Mouse (Mus musculus): ENCODE results near the gene Olfr38. TPM values are rescaled to one million over a fixed set of nuclear protein-coding genes. Genes with fewer than 3 reads are reported as not detected.

Olfr38 gene
- total and polyA plus RNA-seq, 3 experiments: not detected

DNA sequence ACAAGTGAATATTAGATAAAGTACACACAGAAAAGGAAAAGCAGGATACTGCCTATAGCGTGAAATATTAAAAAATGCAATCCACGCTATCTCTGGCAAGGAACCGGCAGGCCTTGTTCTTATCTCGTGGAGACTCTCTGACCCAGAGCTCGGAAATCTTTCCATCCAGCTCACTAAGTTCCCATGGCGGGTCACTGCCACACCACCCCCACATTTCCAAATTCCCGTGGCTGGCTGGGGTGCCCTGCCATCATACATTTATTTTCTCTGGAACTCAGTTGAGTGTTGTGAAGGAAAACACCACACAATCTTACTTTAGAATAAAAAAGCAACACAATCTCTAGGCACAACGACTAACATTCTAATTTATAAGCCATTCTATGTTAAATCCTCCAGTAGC is 41.5 kb upstream of the Olfr38 start:
- Histone ChIP-seq H3K27ac (ENCODE audit: insufficient read depth, low read depth) (no peak overlapping the region), H3K4me1 (ENCODE audit: control insufficient read depth in 1 of 2, insufficient read depth in 2 of 2) (no peaks in the 10 kb centered on the region), H3K36me3 (replicated peaks in 1 of 2; ENCODE audit: control insufficient read depth in 1 of 2, insufficient read depth in 1 of 2, low read length in 1 of 2) (no peaks in the 10 kb centered on the region), H3K27me3 (replicated peaks) (no peaks in the 10 kb centered on the region), H3K79me2 (replicated peaks; ENCODE audit: control insufficient read depth, extremely low read depth, insufficient read depth, poor library complexity, severe bottlenecking) (no peaks in the 10 kb centered on the region), H3K9me3 (replicated peaks; ENCODE audit: low read length) (no peaks in the 10 kb centered on the region), H3K4me2 (ENCODE audit: insufficient read depth, low read depth, poor library complexity, severe bottlenecking) (no peak overlapping the region), H3K9ac (ENCODE audit: insufficient read depth, low read depth) (no peak overlapping the region), H3K4me3 (replicated peaks in 1 of 3; ENCODE audit: low read depth in 2 of 3, low read length in 2 of 3, poor library complexity in 1 of 3) (no peak overlapping the region)
- dilution Hi-C loops (cut with MboI; ENCODE audit: extremely low pct_ligation_motif_present, extremely low pct_unique_long_range_greater_than_20kb, low sequenced_read_pairs) (no loop called here), in situ Hi-C loops (cut with MboI; ENCODE audit: low pct_ligation_motif_present, low pct_unique_long_range_greater_than_20kb, low sequenced_read_pairs) (no loop called here)
- no peak for DNase-seq (ENCODE audit: extremely low read depth)
- TF ChIP-seq ZNF384 (IDR thresholded peaks at IDR 0.05; ENCODE audit: low read depth, low read length) (no peak), HCFC1 (IDR thresholded peaks at IDR 0.05; ENCODE audit: low read depth, low read length) (no peak), NELFE (IDR thresholded peaks at IDR 0.05; ENCODE audit: low read depth, low read length) (no peak), MAZ (IDR thresholded peaks at IDR 0.05; ENCODE audit: low read depth, low read length) (no peak), CTCF (conservative IDR thresholded peaks at IDR 0.05 in 1 of 2, IDR thresholded peaks at IDR 0.05 in 1 of 2; ENCODE audit: low read depth in 2 of 2, low read length in 2 of 2) (no peak), MAFK (IDR thresholded peaks at IDR 0.05; ENCODE audit: insufficient replicate concordance, low read length) (no peak), MXI1 (IDR thresholded peaks at IDR 0.05; ENCODE audit: low read depth, low read length) (no peak)

DNA sequence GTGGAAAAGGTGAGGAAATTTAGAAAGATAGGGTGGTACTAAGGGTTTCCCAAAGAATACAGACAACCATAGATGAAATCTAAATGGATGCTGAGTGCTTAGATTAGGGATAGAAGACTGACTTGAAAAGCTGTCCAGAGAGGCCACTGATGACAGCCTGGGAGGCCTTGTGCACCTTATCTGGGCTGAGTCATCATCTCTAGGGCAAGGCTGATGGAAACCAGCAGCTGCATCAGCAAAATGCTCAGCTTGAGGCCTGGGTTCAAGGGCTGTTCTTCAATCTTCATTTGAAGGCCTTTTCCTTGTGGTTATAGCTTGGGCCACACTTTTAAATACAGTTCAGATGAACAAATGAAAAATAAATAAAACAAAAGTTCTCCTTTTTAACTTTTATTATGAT is 38.2 kb upstream of the Olfr38 start:
- Histone ChIP-seq H3K4me1 (ENCODE audit: control insufficient read depth in 1 of 2, insufficient read depth in 2 of 2) (no peaks in the 10 kb centered on the region), H3K4me3 (replicated peaks in 1 of 3; ENCODE audit: low read depth in 2 of 3, low read length in 2 of 3, poor library complexity in 1 of 3) (no peak overlapping the region), H3K36me3 (replicated peaks in 1 of 2; ENCODE audit: control insufficient read depth in 1 of 2, insufficient read depth in 1 of 2, low read length in 1 of 2) (no peaks in the 10 kb centered on the region), H3K9me3 (replicated peaks; ENCODE audit: low read length) (no peaks in the 10 kb centered on the region), H3K27me3 (replicated peaks) (no peaks in the 10 kb centered on the region), H3K27ac (ENCODE audit: insufficient read depth, low read depth) (no peak overlapping the region), H3K4me2 (ENCODE audit: insufficient read depth, low read depth, poor library complexity, severe bottlenecking) (no peak overlapping the region), H3K9ac (ENCODE audit: insufficient read depth, low read depth) (no peak overlapping the region), H3K79me2 (replicated peaks; ENCODE audit: control insufficient read depth, extremely low read depth, insufficient read depth, poor library complexity, severe bottlenecking) (no peaks in the 10 kb centered on the region)
- dilution Hi-C loops (cut with MboI; ENCODE audit: extremely low pct_ligation_motif_present, extremely low pct_unique_long_range_greater_than_20kb, low sequenced_read_pairs) (no loop called here), in situ Hi-C loops (cut with MboI; ENCODE audit: low pct_ligation_motif_present, low pct_unique_long_range_greater_than_20kb, low sequenced_read_pairs) (no loop called here)
- DNase-seq (ENCODE audit: extremely low read depth): no peak
- no peak for TF ChIP-seq NELFE (IDR thresholded peaks at IDR 0.05; ENCODE audit: low read depth, low read length)
- no peak for TF ChIP-seq CHD1 (IDR thresholded peaks at IDR 0.05; ENCODE audit: low read depth, low read length)

DNA sequence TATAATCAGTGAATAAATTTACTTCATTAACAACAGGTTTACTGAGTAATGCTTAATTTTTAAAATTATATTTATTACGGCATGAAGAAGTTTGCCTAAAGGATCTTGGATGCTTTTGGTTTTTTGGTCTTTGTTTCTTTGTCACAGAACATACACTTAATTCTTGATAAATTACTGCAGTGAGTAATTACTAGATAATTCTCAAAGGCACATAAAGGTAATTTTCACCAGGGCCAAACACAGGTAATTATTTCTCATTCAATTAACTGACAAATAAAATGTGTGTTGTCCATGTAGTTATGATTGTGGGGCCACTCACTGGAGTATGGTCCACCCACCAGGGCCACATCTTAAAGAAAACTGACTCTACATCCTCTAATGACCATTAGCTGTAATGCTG is 17.1 kb upstream of the Olfr38 start, which contains the start of gene Olfr453:
Gene Olfr453, plus strand, starts transcription at position 301 of the 400 bp plus-strand sequence.
- Histone ChIP-seq H3K9me3 (replicated peaks; ENCODE audit: low read length) (no peaks in the 10 kb centered on the region), H3K9ac (ENCODE audit: insufficient read depth, low read depth) (no peak within 1 kb of the TSS), H3K4me1 (ENCODE audit: control insufficient read depth in 1 of 2, insufficient read depth in 2 of 2) (no peaks in the 10 kb centered on the region), H3K4me2 (ENCODE audit: insufficient read depth, low read depth, poor library complexity, severe bottlenecking) (no peak within 1 kb of the TSS), H3K79me2 (replicated peaks; ENCODE audit: control insufficient read depth, extremely low read depth, insufficient read depth, poor library complexity, severe bottlenecking) (no peaks in the 10 kb centered on the region), H3K36me3 (replicated peaks in 1 of 2; ENCODE audit: control insufficient read depth in 1 of 2, insufficient read depth in 1 of 2, low read length in 1 of 2) (no peaks in the 10 kb centered on the region), H3K4me3 (replicated peaks in 1 of 3; ENCODE audit: low read depth in 2 of 3, low read length in 2 of 3, poor library complexity in 1 of 3) (no peak within 1 kb of the TSS), H3K27ac (ENCODE audit: insufficient read depth, low read depth) (no peak within 1 kb of the TSS), H3K27me3 (replicated peaks) (no peaks in the 10 kb centered on the region)
- in situ Hi-C loops (cut with MboI; ENCODE audit: low pct_ligation_motif_present, low pct_unique_long_range_greater_than_20kb, low sequenced_read_pairs) (no loop called here), dilution Hi-C loops (cut with MboI; ENCODE audit: extremely low pct_ligation_motif_present, extremely low pct_unique_long_range_greater_than_20kb, low sequenced_read_pairs) (no loop called here)
- DNase-seq (ENCODE audit: extremely low read depth): no peak
- no peak for TF ChIP-seq NELFE (IDR thresholded peaks at IDR 0.05; ENCODE audit: low read depth, low read length)

Data from CH12.LX (cell line).